Mouse (Mus musculus): ENCODE measurements around the gene Cd8a. TPM values are rescaled to one million over a fixed set of nuclear protein-coding genes. Genes with fewer than 3 reads are reported as not detected.

The Cd8a gene
- polyA plus RNA-seq, 1 experiment from 2014 or later, result not detected

- H3K4me1 ChIP-seq (ENCODE audit: control insufficient read depth, insufficient read depth, low read length), result no peaks in the 10 kb centered on the region
- 97% methylated on average over 13 of the region's 13 CpGs for WGBS
- no peak overlapping the region for H3K4me2 ChIP-seq (ENCODE audit: low read depth)
- H3K36me3 ChIP-seq (ENCODE audit: control insufficient read depth, insufficient read depth, low read length), result no peaks in the 10 kb centered on the region
- H3K9me3 ChIP-seq (ENCODE audit: control insufficient read depth, low read length), result no peaks in the 10 kb centered on the region
- DNase-seq (ENCODE audit: low spot score) (no peak), ATAC-seq (ENCODE audit: insufficient read depth, low FRiP score, low TSS enrichment) (no peak)
- no peaks in the 10 kb centered on the region for H3K27me3 ChIP-seq (ENCODE audit: control insufficient read depth, insufficient read depth, low read length)
- H3K4me3 ChIP-seq (ENCODE audit: low read depth, low read length), result no peak overlapping the region
- no peak overlapping the region for H3K27ac ChIP-seq (ENCODE audit: low read depth, low read length)
- no peak overlapping the region for H3K9ac ChIP-seq (ENCODE audit: low read length)
These were observed 3.5 kb downstream of the Cd8a start for GRCm38 (mm10) chr6:71376711-71377110.

- no peak overlapping the region for H3K4me2 ChIP-seq (ENCODE audit: low read depth)
- H3K4me1 ChIP-seq (ENCODE audit: control insufficient read depth, insufficient read depth, low read length), result no peaks in the 10 kb centered on the region
- ATAC-seq (ENCODE audit: insufficient read depth, low FRiP score, low TSS enrichment) (no peak), DNase-seq (ENCODE audit: low spot score) (no peak)
- H3K27me3 ChIP-seq (ENCODE audit: control insufficient read depth, insufficient read depth, low read length), result no peaks in the 10 kb centered on the region
- H3K9ac ChIP-seq (ENCODE audit: low read length), result no peak overlapping the region
- no peaks in the 10 kb centered on the region for H3K36me3 ChIP-seq (ENCODE audit: control insufficient read depth, insufficient read depth, low read length)
- 92% methylated on average over 5 of the region's 5 CpGs for WGBS
- H3K27ac ChIP-seq (ENCODE audit: low read depth, low read length), result no peak overlapping the region
- H3K9me3 ChIP-seq (ENCODE audit: control insufficient read depth, low read length), result no peaks in the 10 kb centered on the region
- H3K4me3 ChIP-seq (ENCODE audit: low read depth, low read length), result no peak overlapping the region
These were observed 8.4 kb downstream of the Cd8a start for GRCm38 (mm10) chr6:71381654-71382053.

- ATAC-seq (ENCODE audit: insufficient read depth, low FRiP score, low TSS enrichment) (no peak), DNase-seq (ENCODE audit: low spot score) (no peak)
- Histone ChIP-seq H3K4me3 (ENCODE audit: low read depth, low read length) (no peak overlapping the region), H3K9me3 (ENCODE audit: control insufficient read depth, low read length) (no peaks in the 10 kb centered on the region), H3K27ac (ENCODE audit: low read depth, low read length) (no peak overlapping the region), H3K4me2 (ENCODE audit: low read depth) (no peak overlapping the region), H3K36me3 (ENCODE audit: control insufficient read depth, insufficient read depth, low read length) (no peaks in the 10 kb centered on the region; the same call in 1 of the 2 replicates), H3K9ac (ENCODE audit: low read length) (no peak overlapping the region), H3K4me1 (ENCODE audit: control insufficient read depth, insufficient read depth, low read length) (no peaks in the 10 kb centered on the region), H3K27me3 (ENCODE audit: control insufficient read depth, insufficient read depth, low read length) (no peaks in the 10 kb centered on the region)
- WGBS, result 91% methylated on average over 2 of the region's 2 CpGs
These were observed 17.3 kb downstream of the Cd8a start for GRCm38 (mm10) chr6:71390496-71390895.

- Histone ChIP-seq H3K4me2 (ENCODE audit: low read depth) (no peak overlapping the region), H3K27ac (ENCODE audit: low read depth, low read length) (no peak overlapping the region), H3K27me3 (ENCODE audit: control insufficient read depth, insufficient read depth, low read length) (no peaks in the 10 kb centered on the region), H3K9ac (ENCODE audit: low read length) (no peak overlapping the region), H3K4me3 (ENCODE audit: low read depth, low read length) (no peak overlapping the region), H3K9me3 (ENCODE audit: control insufficient read depth, low read length) (no peaks in the 10 kb centered on the region), H3K4me1 (ENCODE audit: control insufficient read depth, insufficient read depth, low read length) (no peaks in the 10 kb centered on the region), H3K36me3 (ENCODE audit: control insufficient read depth, insufficient read depth, low read length) (no peaks in the 10 kb centered on the region; the same call in 1 of the 2 replicates)
- ATAC-seq (ENCODE audit: insufficient read depth, low FRiP score, low TSS enrichment), result no peak
- 100% methylated on average over 1 of the region's 1 CpGs for WGBS
- DNase-seq (ENCODE audit: low spot score), result no peak
These were observed 22.8 kb downstream of the Cd8a start for GRCm38 (mm10) chr6:71396016-71396415.

GRCm38 (mm10) chr6:71396761-71397160 lies 23.5 kb downstream of the Cd8a start:
- WGBS, result 90% methylated on average over 6 of the region's 6 CpGs
- Histone ChIP-seq H3K4me1 (ENCODE audit: control insufficient read depth, insufficient read depth, low read length) (no peaks in the 10 kb centered on the region), H3K27me3 (ENCODE audit: control insufficient read depth, insufficient read depth, low read length) (no peaks in the 10 kb centered on the region), H3K9ac (ENCODE audit: low read length) (no peak overlapping the region), H3K27ac (ENCODE audit: low read depth, low read length) (no peak overlapping the region), H3K36me3 (ENCODE audit: control insufficient read depth, insufficient read depth, low read length) (no peaks in the 10 kb centered on the region; the same call in 1 of the 2 replicates), H3K4me3 (ENCODE audit: low read depth, low read length) (no peak overlapping the region), H3K9me3 (ENCODE audit: control insufficient read depth, low read length) (no peaks in the 10 kb centered on the region), H3K4me2 (ENCODE audit: low read depth) (no peak overlapping the region)
- no peak for DNase-seq (ENCODE audit: low spot score)
- no peak for ATAC-seq (ENCODE audit: insufficient read depth, low FRiP score, low TSS enrichment)

GRCm38 (mm10) chr6:71398829-71399609 lies 25.8 kb downstream of the Cd8a start:
- 88% methylated on average over 4 of the region's 4 CpGs for WGBS
- DNase-seq (ENCODE audit: low spot score) (no peak), ATAC-seq (ENCODE audit: insufficient read depth, low FRiP score, low TSS enrichment) (no peak; the same call in 1 of the 2 replicates)
- Histone ChIP-seq H3K27ac (ENCODE audit: low read depth, low read length) (no peak overlapping the region), H3K4me3 (ENCODE audit: low read depth, low read length) (no peak overlapping the region), H3K4me2 (ENCODE audit: low read depth) (no peak overlapping the region), H3K27me3 (ENCODE audit: control insufficient read depth, insufficient read depth, low read length) (no peaks in the 10 kb centered on the region), H3K36me3 (ENCODE audit: control insufficient read depth, insufficient read depth, low read length) (no peaks in the 10 kb centered on the region), H3K4me1 (ENCODE audit: control insufficient read depth, insufficient read depth, low read length) (no peaks in the 10 kb centered on the region), H3K9me3 (ENCODE audit: control insufficient read depth, low read length) (no peaks in the 10 kb centered on the region), H3K9ac (ENCODE audit: low read length) (no peak overlapping the region)

- no peak for DNase-seq (ENCODE audit: low spot score)
- 94% methylated on average over 4 of the region's 4 CpGs for WGBS
These were observed 41.4 kb downstream of the Cd8a start for GRCm38 (mm10) chr6:71414624-71415023.

GRCm38 (mm10) chr6:71415446-71415845 lies 42.2 kb downstream of the Cd8a start:
- DNase-seq (ENCODE audit: low spot score) (no peak), ATAC-seq (ENCODE audit: insufficient read depth, low FRiP score, low TSS enrichment) (no peak)
- Histone ChIP-seq H3K27me3 (ENCODE audit: control insufficient read depth, insufficient read depth, low read length) (no peaks in the 10 kb centered on the region), H3K4me3 (ENCODE audit: low read depth, low read length) (no peak overlapping the region), H3K4me1 (ENCODE audit: control insufficient read depth, insufficient read depth, low read length) (no peaks in the 10 kb centered on the region), H3K4me2 (ENCODE audit: low read depth) (no peak overlapping the region), H3K9me3 (ENCODE audit: control insufficient read depth, low read length) (no peaks in the 10 kb centered on the region), H3K27ac (ENCODE audit: low read depth, low read length) (no peak overlapping the region), H3K36me3 (ENCODE audit: control insufficient read depth, insufficient read depth, low read length) (no peaks in the 10 kb centered on the region), H3K9ac (ENCODE audit: low read length) (no peak overlapping the region)
- WGBS, result 93% methylated on average over 3 of the region's 3 CpGs

More at GRCm38 (mm10) chr6:71414624-71415023, 41.4 kb downstream of the Cd8a start:
- no peaks in the 10 kb centered on the region for H3K4me1 ChIP-seq (ENCODE audit: control insufficient read depth, insufficient read depth, low read length)
- no peak overlapping the region for H3K9ac ChIP-seq (ENCODE audit: low read length)
- no peaks in the 10 kb centered on the region for H3K9me3 ChIP-seq (ENCODE audit: control insufficient read depth, low read length)
- H3K4me3 ChIP-seq (ENCODE audit: low read depth, low read length), result no peak overlapping the region
- H3K27me3 ChIP-seq (ENCODE audit: control insufficient read depth, insufficient read depth, low read length), result no peaks in the 10 kb centered on the region
- H3K36me3 ChIP-seq (ENCODE audit: control insufficient read depth, insufficient read depth, low read length), result no peaks in the 10 kb centered on the region
- H3K27ac ChIP-seq (ENCODE audit: low read depth, low read length), result no peak overlapping the region
- H3K4me2 ChIP-seq (ENCODE audit: low read depth), result no peak overlapping the region
- ATAC-seq (ENCODE audit: insufficient read depth, low FRiP score, low TSS enrichment), result no peak

GRCm38 (mm10) chr6:71418874-71419273 lies 45.6 kb downstream of the Cd8a start:
- ATAC-seq (ENCODE audit: insufficient read depth, low FRiP score, low TSS enrichment) (no peak), DNase-seq (ENCODE audit: low spot score) (no peak)
- Histone ChIP-seq H3K4me3 (ENCODE audit: low read depth, low read length) (no peak overlapping the region), H3K4me2 (ENCODE audit: low read depth) (no peak overlapping the region), H3K36me3 (ENCODE audit: control insufficient read depth, insufficient read depth, low read length) (no peaks in the 10 kb centered on the region), H3K9ac (ENCODE audit: low read length) (no peak overlapping the region), H3K27ac (ENCODE audit: low read depth, low read length) (no peak overlapping the region), H3K4me1 (ENCODE audit: control insufficient read depth, insufficient read depth, low read length) (no peaks in the 10 kb centered on the region), H3K27me3 (ENCODE audit: control insufficient read depth, insufficient read depth, low read length) (no peaks in the 10 kb centered on the region), H3K9me3 (ENCODE audit: control insufficient read depth, low read length) (no peaks in the 10 kb centered on the region)
- 96% methylated on average over 3 of the region's 3 CpGs for WGBS
